In the genomic region with DNA sequence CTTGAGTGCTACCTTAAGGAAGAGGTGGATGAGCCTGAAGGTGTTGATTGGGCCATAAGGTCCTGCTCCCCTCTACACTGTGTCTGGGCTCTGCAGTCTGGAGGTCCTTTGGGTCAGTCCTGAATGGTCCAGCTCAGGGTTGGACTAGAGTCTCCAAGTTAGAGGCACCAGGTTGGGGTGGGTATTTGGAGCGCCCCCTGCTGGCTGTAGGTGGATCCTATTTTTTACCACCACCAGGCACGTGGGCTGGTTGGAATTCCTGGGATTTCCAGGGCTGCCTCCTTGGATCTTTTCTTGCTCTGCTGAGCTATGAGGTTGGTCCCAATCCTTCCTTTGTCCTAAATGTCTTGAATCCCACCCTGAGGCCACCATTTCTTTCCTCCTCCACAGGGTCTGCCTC, we compare ENCODE assay signal across 8 mouse cellular contexts. TPM values are rescaled to one million over a fixed set of nuclear protein-coding genes. Genes with fewer than 3 reads are reported as not detected.
DNase-seq lines count a peak whose midpoint lies in the region; ATAC-seq and TF ChIP-seq lines count a peak whose summit lies in the region.

No protein-coding gene starts in this region.

- no peaks in the 10 kb centered on the region for H3K27me3 ChIP-seq in intestine, postnatal 0 days (replicated peaks; ENCODE audit: control insufficient read depth, insufficient read depth, low read length)
- H3K27me3 ChIP-seq in intestine, embryonic 16.5 days (replicated peaks; ENCODE audit: control insufficient read depth, insufficient read depth, low read length): no peaks in the 10 kb centered on the region

- intact Hi-C loops in heart, postnatal 14 days (cut with DNase I): no loop called here

- H3K27ac ChIP-seq in intestine, postnatal 0 days (ENCODE audit: low read depth, low read length): no peak overlapping the region
- H3K27ac ChIP-seq in intestine, embryonic 16.5 days (ENCODE audit: low read length): no peak overlapping the region

- H3K4me2 ChIP-seq in intestine, postnatal 0 days (replicated peaks; ENCODE audit: low read depth): no peak overlapping the region
- no peak overlapping the region for H3K4me2 ChIP-seq in intestine, embryonic 16.5 days (ENCODE audit: low read depth, low read length)

- H3K9ac ChIP-seq in intestine, postnatal 0 days (ENCODE audit: low read depth, low read length): no peak overlapping the region
- no peak overlapping the region for H3K9ac ChIP-seq in intestine, embryonic 16.5 days (ENCODE audit: low read depth, low read length)

- H3K9me3 ChIP-seq in intestine, postnatal 0 days (ENCODE audit: control insufficient read depth): no peaks in the 10 kb centered on the region
- H3K9me3 ChIP-seq in intestine, embryonic 16.5 days (ENCODE audit: control insufficient read depth, low read length): no peaks in the 10 kb centered on the region

- H3K36me3 ChIP-seq in intestine, postnatal 0 days (ENCODE audit: control insufficient read depth, insufficient read depth): no peaks in the 10 kb centered on the region
- no peaks in the 10 kb centered on the region for H3K36me3 ChIP-seq in intestine, embryonic 16.5 days (ENCODE audit: control insufficient read depth, insufficient read depth, low read length)

- no peak overlapping the region for H3K4me3 ChIP-seq in intestine, postnatal 0 days (ENCODE audit: low read depth, low read length)
- no peak overlapping the region for H3K4me3 ChIP-seq in intestine, embryonic 16.5 days (ENCODE audit: low read length)

- DNase-seq in CD8-positive naive resting alpha-beta T cell, adult 2 months (ENCODE audit: low read depth in 2 of 2, low spot score in 2 of 2): peak; percentile 19 to 33
- DNase-seq in adrenal gland, postnatal 10 days: peak; percentile 67
- peak; percentile 27 to 32 for DNase-seq in heart, postnatal 14 days
- DNase-seq in mesoderm, embryonic 11.5 days (ENCODE audit: low read depth, low spot score): peak; percentile 41
- no peak for DNase-seq in layer of hippocampus, adult 9-10 months (ENCODE audit: low spot score)

- 15% methylated on average over 2 of the region's 2 CpGs for WGBS in intestine, postnatal 0 days
- WGBS in intestine, embryonic 16.5 days: 16% methylated on average over 2 of the region's 2 CpGs

- H3K4me1 ChIP-seq in intestine, postnatal 0 days (replicated peaks; ENCODE audit: control insufficient read depth, insufficient read depth, low read length): no peaks in the 10 kb centered on the region
- H3K4me1 ChIP-seq in intestine, embryonic 16.5 days (ENCODE audit: control insufficient read depth, insufficient read depth, low read length): no peaks in the 10 kb centered on the region

- ATAC-seq in intestine, postnatal 0 days: no peak
- ATAC-seq in intestine, embryonic 16.5 days: no peak
- no peak; the same call in 1 of the 2 replicates for ATAC-seq in frontal cortex, adult (ENCODE audit: low TSS enrichment)

- TF ChIP-seq CTCF in intestine, postnatal 0 days (IDR thresholded peaks at IDR 0.05; ENCODE audit: low read depth): peak; percentile 78

RNA-seq across cellular contexts. Expression of a gene that starts 8.5 kb away (rescaled TPM):
- not detected in 2 replicates for polyA plus RNA-seq in intestine, postnatal 0 days (2015; fragmentation: Nextera tagmentation; extraction: Ambion mirVana)
- not detected in 2 replicates for polyA plus RNA-seq in intestine, embryonic 16.5 days (2015; fragmentation: Nextera tagmentation; extraction: Ambion mirVana)
- total RNA-seq in adrenal gland, postnatal 10 days (2021): 1 to 10 TPM; 1.8 to 2.0 TPM
- total RNA-seq in heart, postnatal 14 days (2021): not detected

RNA-seq across cellular contexts. Expression of a gene that starts 29.7 kb away (rescaled TPM):
- 34.7 and 35.0 TPM in 2 replicates for polyA plus RNA-seq in intestine, postnatal 0 days (2015; fragmentation: Nextera tagmentation; extraction: Ambion mirVana)
- 32.7 and 35.3 TPM in 2 replicates for polyA plus RNA-seq in intestine, embryonic 16.5 days (2015; fragmentation: Nextera tagmentation; extraction: Ambion mirVana)
- 10 to 100 TPM; 54.7 to 56.9 TPM for total RNA-seq in adrenal gland, postnatal 10 days (2021)
- 10 to 100 TPM; 70.0 to 72.5 TPM for total RNA-seq in heart, postnatal 14 days (2021)

RNA-seq across cellular contexts. Expression of a gene that starts 37.0 kb away (rescaled TPM):
- 37.5 and 41.7 TPM in 2 replicates for polyA plus RNA-seq in intestine, postnatal 0 days (2015; fragmentation: Nextera tagmentation; extraction: Ambion mirVana)
- 39.2 and 42.4 TPM in 2 replicates for polyA plus RNA-seq in intestine, embryonic 16.5 days (2015; fragmentation: Nextera tagmentation; extraction: Ambion mirVana)
- 10 to 100 TPM; 12.3 to 13.4 TPM for total RNA-seq in adrenal gland, postnatal 10 days (2021)
- total RNA-seq in heart, postnatal 14 days (2021): 1 to 10 TPM; 2.1 to 2.2 TPM

RNA-seq across cellular contexts. Expression of a gene that starts 49.3 kb away (rescaled TPM):
- polyA plus RNA-seq in intestine, postnatal 0 days (2015; fragmentation: Nextera tagmentation; extraction: Ambion mirVana): 10.9 and 12.2 TPM in 2 replicates
- 3.5 and 3.6 TPM in 2 replicates for polyA plus RNA-seq in intestine, embryonic 16.5 days (2015; fragmentation: Nextera tagmentation; extraction: Ambion mirVana)
- total RNA-seq in adrenal gland, postnatal 10 days (2021): 10 to 100 TPM; 17.3 to 22.9 TPM
- total RNA-seq in heart, postnatal 14 days (2021): 1 to 10 TPM; 8.4 to 8.7 TPM

Comparison
In these comparisons a context has a peak if more than half of its experiments do, and no peak if none do; other contexts are left out.
1. RNA of a gene that starts 37.0 kb away (total RNA-seq): 12.3 to 13.4 TPM in adrenal gland, postnatal 10 days; 2.1 to 2.2 TPM in heart, postnatal 14 days; every median in the first group is over 4 times any median in the second.